In the genomic region with DNA sequence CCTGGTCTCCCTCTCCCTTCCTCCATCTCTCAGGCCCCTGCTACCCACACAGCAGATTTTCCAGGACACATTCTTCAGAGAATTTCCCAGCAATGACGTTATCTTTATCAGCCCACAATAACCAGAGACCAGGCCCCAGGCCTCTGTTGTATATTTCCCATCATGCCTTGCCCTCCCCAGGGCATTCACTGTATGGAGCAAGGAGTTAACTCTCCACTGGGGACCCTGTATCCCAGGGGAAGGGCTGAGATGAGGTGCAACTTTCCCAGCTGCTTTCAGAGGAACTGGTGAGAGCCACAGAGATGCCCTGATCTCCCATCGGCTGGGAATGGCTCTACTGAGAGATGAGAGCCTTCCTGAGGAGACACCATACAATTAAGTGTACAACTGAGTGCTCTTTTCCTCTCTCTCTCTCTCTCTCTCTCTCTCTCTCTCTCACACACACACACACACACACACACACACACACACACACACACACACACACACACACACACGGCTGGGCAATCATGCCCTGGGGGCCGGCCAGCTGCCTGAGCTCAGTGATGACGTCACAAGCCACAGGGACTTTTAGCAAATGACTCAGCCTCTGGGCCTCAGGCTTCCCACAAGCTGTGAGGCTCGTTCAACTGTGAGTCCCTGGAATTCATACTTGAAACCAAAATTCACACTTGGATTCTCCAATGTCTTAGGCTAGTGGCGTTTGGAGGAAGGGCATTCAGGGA, we compare ENCODE assay signal across 8 mouse cellular contexts. TPM values are rescaled to one million over a fixed set of nuclear protein-coding genes. Genes with fewer than 3 reads are reported as not detected.
A peak's percentile ranks its signal among the peaks of the same experiment; 100 is the strongest.
DNase-seq lines count a peak whose midpoint lies in the region; ATAC-seq lines count a peak whose summit lies in the region.

No protein-coding gene starts in this region.

- H3K4me2 ChIP-seq in embryonic facial prominence, embryonic 14.5 days (ENCODE audit: low read depth, low read length), result no peak overlapping the region
- H3K4me2 ChIP-seq in hindbrain, embryonic 11.5 days (replicated peaks; ENCODE audit: low read depth, low read length), result no peak overlapping the region

- no peaks in the 10 kb centered on the region for H3K9me3 ChIP-seq in embryonic facial prominence, embryonic 14.5 days (ENCODE audit: control insufficient read depth, low read length)
- no peaks in the 10 kb centered on the region for H3K9me3 ChIP-seq in hindbrain, embryonic 11.5 days (ENCODE audit: control insufficient read depth, low read length)

- no peak overlapping the region for H3K4me3 ChIP-seq in embryonic facial prominence, embryonic 14.5 days (ENCODE audit: low read depth, low read length)
- no peak overlapping the region for H3K4me3 ChIP-seq in hindbrain, embryonic 11.5 days (ENCODE audit: low read depth, low read length)
- H3K4me3 ChIP-seq in macrophage (ENCODE audit: inconsistent target), result no peak overlapping the region

- H3K27me3 ChIP-seq in embryonic facial prominence, embryonic 14.5 days (replicated peaks; ENCODE audit: control insufficient read depth, insufficient read depth, low read length), result no peaks in the 10 kb centered on the region
- no peaks in the 10 kb centered on the region for H3K27me3 ChIP-seq in hindbrain, embryonic 11.5 days (ENCODE audit: control insufficient read depth, insufficient read depth, low read length)

- peak overlapping the region; percentile 67 for H3K27ac ChIP-seq in embryonic facial prominence, embryonic 14.5 days (replicated peaks; ENCODE audit: low read depth, low read length)
- no peak overlapping the region for H3K27ac ChIP-seq in hindbrain, embryonic 11.5 days (ENCODE audit: low read depth, low read length)
- H3K27ac ChIP-seq in macrophage, result peak overlapping the region; percentile 48

- peak; percentile 27; the same call in 1 of the 2 replicates for ATAC-seq in embryonic facial prominence, embryonic 14.5 days (ENCODE audit: low read depth)
- no peak for ATAC-seq in hindbrain, embryonic 11.5 days (ENCODE audit: low FRiP score)

- H3K9ac ChIP-seq in embryonic facial prominence, embryonic 14.5 days (ENCODE audit: low read depth, low read length), result no peak overlapping the region
- H3K9ac ChIP-seq in hindbrain, embryonic 11.5 days (ENCODE audit: low read depth, low read length), result no peak overlapping the region

- 33% methylated on average over 5 of the region's 7 CpGs for WGBS in embryonic facial prominence, embryonic 14.5 days
- whole genome bisulfite sequencing in hindbrain, embryonic 11.5 days, result 58% methylated on average over 7 of the region's 7 CpGs
- 15% methylated on average over 6 of the region's 7 CpGs for WGBS in macrophage (ENCODE audit: missing documents)

- DNase-seq in adrenal gland, adult (ENCODE audit: inconsistent age in 2 of 2, low spot score in 1 of 2), result peak; percentile 82 to 92
- no peak for DNase-seq in adrenal gland, postnatal 4 days (ENCODE audit: low spot score in 2 of 2)
- peak; percentile 34 for DNase-seq in spleen, adult 12 weeks (ENCODE audit: low spot score)
- DNase-seq in spleen, postnatal 14 days (ENCODE audit: low spot score in 2 of 2), result no peak
- DNase-seq in embryonic facial prominence, embryonic 14.5 days (ENCODE audit: low spot score), result peak; percentile 87
- peak; percentile 54 for DNase-seq in hindbrain, embryonic 11.5 days (ENCODE audit: low spot score)
- DNase-seq in yolk sac, embryonic 10.5 days (ENCODE audit: low spot score), result peak; percentile 49

- H3K36me3 ChIP-seq in embryonic facial prominence, embryonic 14.5 days (ENCODE audit: control insufficient read depth, insufficient read depth, low read length), result no peaks in the 10 kb centered on the region
- no peaks in the 10 kb centered on the region for H3K36me3 ChIP-seq in hindbrain, embryonic 11.5 days (ENCODE audit: control insufficient read depth, insufficient read depth, low read length)
- no peaks in the 10 kb centered on the region for H3K36me3 ChIP-seq in macrophage (ENCODE audit: inconsistent target)

- H3K4me1 ChIP-seq in embryonic facial prominence, embryonic 14.5 days (ENCODE audit: control insufficient read depth, insufficient read depth, low read length), result no peaks in the 10 kb centered on the region
- no peaks in the 10 kb centered on the region for H3K4me1 ChIP-seq in hindbrain, embryonic 11.5 days (replicated peaks; ENCODE audit: control insufficient read depth, insufficient read depth, low read length)

- no peaks in the 10 kb centered on the region for H3K79me2 ChIP-seq in macrophage (ENCODE audit: inconsistent target)

RNA-seq across cellular contexts. Expression of a gene that starts 18.6 kb away (rescaled TPM):
- 10 to 100 TPM in 1 of 2 experiments, 1 to 10 TPM in 1; 1.8 to 22.4 TPM for total RNA-seq in adrenal gland, postnatal 4 days (2021)
- polyA plus RNA-seq in embryonic facial prominence, embryonic 14.5 days (2014; fragmentation: Nextera tagmentation; extraction: Ambion mirVana), result 1.1 and 1.5 TPM in 2 replicates
- polyA plus RNA-seq in hindbrain, embryonic 11.5 days (2014; fragmentation: Nextera tagmentation; extraction: Ambion mirVana), result 0.05 and 0.24 TPM in 2 replicates
- not detected for total RNA-seq in macrophage (2018; cell fraction: chromatin; rRNA removed)
- total RNA-seq in macrophage (2018; cell fraction: cytosol; rRNA removed), result not detected
- total RNA-seq in macrophage (2018; cell fraction: nucleus; rRNA removed), result not detected
- not detected in 3 replicates for polyA plus RNA-seq in macrophage (2018)

RNA-seq across cellular contexts. Expression of a gene that starts 21.5 kb away (rescaled TPM):
- total RNA-seq in adrenal gland, postnatal 4 days (2021), result 100 to 1,000 TPM; 107 to 113 TPM
- 46.9 and 54.1 TPM in 2 replicates for polyA plus RNA-seq in embryonic facial prominence, embryonic 14.5 days (2014; fragmentation: Nextera tagmentation; extraction: Ambion mirVana)
- polyA plus RNA-seq in hindbrain, embryonic 11.5 days (2014; fragmentation: Nextera tagmentation; extraction: Ambion mirVana), result 62.7 and 65.8 TPM in 2 replicates
- total RNA-seq in macrophage (2018; cell fraction: chromatin; rRNA removed), result 10 to 100 TPM in 13 of 26 experiments, 1 to 10 TPM in 13; 2.4 to 22.4 (median 9.6) TPM
- total RNA-seq in macrophage (2018; cell fraction: cytosol; rRNA removed), result 10 to 100 TPM in 20 of 26 experiments, 1 to 10 TPM in 6; 6.2 to 18.6 (median 12.2) TPM
- 10 to 100 TPM in 9 of 26 experiments, 1 to 10 TPM in 17; 3.7 to 19.9 (median 9.0) TPM for total RNA-seq in macrophage (2018; cell fraction: nucleus; rRNA removed)
- 6.9 to 12.1 TPM (median 10.0 TPM) in 3 replicates for polyA plus RNA-seq in macrophage (2018)

RNA-seq across cellular contexts. Expression of a gene that starts 43.6 kb away (rescaled TPM):
- total RNA-seq in adrenal gland, postnatal 4 days (2021), result 10 to 100 TPM; 52.8 to 53.8 TPM
- polyA plus RNA-seq in embryonic facial prominence, embryonic 14.5 days (2014; fragmentation: Nextera tagmentation; extraction: Ambion mirVana), result 3.0 and 3.5 TPM in 2 replicates
- polyA plus RNA-seq in hindbrain, embryonic 11.5 days (2014; fragmentation: Nextera tagmentation; extraction: Ambion mirVana), result 2.6 and 2.7 TPM in 2 replicates
- 1 to 10 TPM in 17 of 26 experiments, under 1 TPM in 4, not detected in 5; 0.67 to 4.6 (median 1.5) TPM for total RNA-seq in macrophage (2018; cell fraction: chromatin; rRNA removed)
- total RNA-seq in macrophage (2018; cell fraction: cytosol; rRNA removed), result 10 to 100 TPM; 20.0 to 38.3 (median 28.5) TPM
- total RNA-seq in macrophage (2018; cell fraction: nucleus; rRNA removed), result 1 to 10 TPM; 2.4 to 9.2 (median 6.2) TPM
- 16.6 to 43.2 TPM (median 18.6 TPM) in 3 replicates for polyA plus RNA-seq in macrophage (2018)

RNA-seq across cellular contexts. Expression of a gene that starts 44.1 kb away (rescaled TPM):
- total RNA-seq in adrenal gland, postnatal 4 days (2021), result 100 to 1,000 TPM; 217 to 242 TPM
- polyA plus RNA-seq in embryonic facial prominence, embryonic 14.5 days (2014; fragmentation: Nextera tagmentation; extraction: Ambion mirVana), result 35.0 and 39.1 TPM in 2 replicates
- polyA plus RNA-seq in hindbrain, embryonic 11.5 days (2014; fragmentation: Nextera tagmentation; extraction: Ambion mirVana), result 8.5 TPM in 2 replicates
- 1 to 10 TPM in 13 of 26 experiments, under 1 TPM in 11, not detected in 2; 0.26 to 5.8 (median 1.1) TPM for total RNA-seq in macrophage (2018; cell fraction: chromatin; rRNA removed)
- total RNA-seq in macrophage (2018; cell fraction: cytosol; rRNA removed), result 10 to 100 TPM in 5 of 26 experiments, 1 to 10 TPM in 21; 2.1 to 12.1 (median 5.5) TPM
- 1 to 10 TPM in 23 of 26 experiments, under 1 TPM in 2, not detected in 1; 0.47 to 8.9 (median 2.2) TPM for total RNA-seq in macrophage (2018; cell fraction: nucleus; rRNA removed)
- 4.4 to 12.5 TPM (median 7.0 TPM) in 3 replicates for polyA plus RNA-seq in macrophage (2018)

RNA-seq across cellular contexts. Expression of a gene that starts 45.2 kb away (rescaled TPM):
- 1 to 10 TPM in 1 of 2 experiments, under 1 TPM in 1; 0.64 to 1.3 TPM for total RNA-seq in adrenal gland, postnatal 4 days (2021)
- 0.42 and 0.55 TPM in 2 replicates for polyA plus RNA-seq in embryonic facial prominence, embryonic 14.5 days (2014; fragmentation: Nextera tagmentation; extraction: Ambion mirVana)
- not detected in 2 replicates for polyA plus RNA-seq in hindbrain, embryonic 11.5 days (2014; fragmentation: Nextera tagmentation; extraction: Ambion mirVana)
- not detected for total RNA-seq in macrophage (2018; cell fraction: chromatin; rRNA removed)
- under 1 TPM in 13 of 26 experiments, not detected in 13; 0.04 to 0.27 (median 0.07) TPM for total RNA-seq in macrophage (2018; cell fraction: cytosol; rRNA removed)
- under 1 TPM in 2 of 26 experiments, not detected in 24; 0.21 to 0.36 TPM for total RNA-seq in macrophage (2018; cell fraction: nucleus; rRNA removed)
- 0.12 to 0.16 TPM in 2 of 3 replicates, not detected in the other for polyA plus RNA-seq in macrophage (2018)

Comparison
In these comparisons a context has a peak if more than half of its experiments do, and no peak if none do; other contexts are left out.
1. DNase-seq: peak in adrenal gland, adult (2 of 2), spleen, adult 12 weeks (single experiment), embryonic facial prominence, embryonic 14.5 days (single experiment), hindbrain, embryonic 11.5 days (single experiment) and yolk sac, embryonic 10.5 days (single experiment); none in adrenal gland, postnatal 4 days (0 of 2) and spleen, postnatal 14 days (0 of 2).